Comparison of ENCODE assay signal across 30 mouse cellular contexts in genomic region chr1:42875271-42875670, GRCm38 (mm10). TPM values are rescaled to one million over a fixed set of nuclear protein-coding genes. Genes with fewer than 3 reads are reported as not detected.
DNase-seq lines count a peak whose midpoint lies in the region; ATAC-seq lines count a peak whose summit lies in the region.
"Had no signal": no experiment of that assay in that cellular context is flagged by ENCODE, and none has a peak within 500 bp of the region (broad histone marks: within the 10 kb centered on the region; RNA-seq: fewer than 3 reads in every experiment).

No protein-coding gene starts in this region.

- DNase-seq in heart, embryonic 10.5 days (ENCODE audit: low spot score) = no peak
- no peak for DNase-seq in heart, postnatal 25 days (ENCODE audit: low spot score)
- DNase-seq in thymus, postnatal 4 days = no peak
- DNase-seq: adrenal gland, adult 2 months; adrenal gland, postnatal 14 days; cerebellum, adult 11-12 months; cerebellum, adult 8-10 months; cerebellum, postnatal 10 days; cerebellum, postnatal 36 days; embryo, embryonic 11 days; gastrocnemius, adult 2 months; gastrocnemius, postnatal 14 days; heart, adult 18-20 months; heart, postnatal 4 days; kidney, adult 18-20 months; kidney, adult 9 months had no signal

- H3K9ac ChIP-seq in heart, embryonic 12.5 days = no peak overlapping the region
- H3K9ac ChIP-seq in heart, embryonic 15.5 days = no peak overlapping the region
- H3K9ac ChIP-seq: embryonic facial prominence, embryonic 13.5 days; forebrain, embryonic 12.5 days; forebrain, embryonic 15.5 days; hindbrain, embryonic 14.5 days had no signal

- H3K27me3 ChIP-seq in heart, embryonic 12.5 days (replicated peaks) = no peaks in the 10 kb centered on the region
- H3K27me3 ChIP-seq in heart, embryonic 10.5 days (ENCODE audit: insufficient read depth, poor library complexity, severe bottlenecking) = no peaks in the 10 kb centered on the region
- H3K27me3 ChIP-seq in heart, embryonic 15.5 days = no peaks in the 10 kb centered on the region
- no peaks in the 10 kb centered on the region for H3K27me3 ChIP-seq in megakaryocyte, embryonic 14.5 days (replicated peaks)
- H3K27me3 ChIP-seq: embryonic facial prominence, embryonic 13.5 days; forebrain, embryonic 12.5 days; forebrain, embryonic 15.5 days had no signal

- WGBS in heart, embryonic 12.5 days = 47% methylated on average over 5 of the region's 5 CpGs
- 55% methylated on average over 5 of the region's 5 CpGs for WGBS in heart, embryonic 10.5 days
- 42% methylated on average over 5 of the region's 5 CpGs for WGBS in heart, embryonic 15.5 days

- H3K4me3 ChIP-seq in heart, embryonic 12.5 days = no peak overlapping the region
- H3K4me3 ChIP-seq in heart, embryonic 10.5 days = no peak overlapping the region
- no peak overlapping the region for H3K4me3 ChIP-seq in heart, embryonic 15.5 days
- peak overlapping the region; percentile 5 for H3K4me3 ChIP-seq in megakaryocyte, embryonic 14.5 days (replicated peaks)
- H3K4me3 ChIP-seq: embryonic facial prominence, embryonic 10.5 days; embryonic facial prominence, embryonic 13.5 days; erythroblast, embryonic 14.5 days; forebrain, embryonic 12.5 days; forebrain, embryonic 15.5 days; gastrocnemius, adult 2 months had no signal

- H3K4me1 ChIP-seq in heart, embryonic 12.5 days (replicated peaks) = peaks cover 13% of the 10 kb centered on the region
- H3K4me1 ChIP-seq in heart, embryonic 10.5 days = peaks cover 8% of the 10 kb centered on the region; the same call in 1 of the 2 replicates
- peaks cover 10% of the 10 kb centered on the region; the same call in 1 of the 2 replicates for H3K4me1 ChIP-seq in heart, embryonic 15.5 days (replicated peaks)
- peaks cover 30% of the 10 kb centered on the region for H3K4me1 ChIP-seq in megakaryocyte, embryonic 14.5 days
- H3K4me1 ChIP-seq: embryonic facial prominence, embryonic 10.5 days; embryonic facial prominence, embryonic 13.5 days had no signal

- H3K27ac ChIP-seq in heart, embryonic 12.5 days (ENCODE audit: poor library complexity, severe bottlenecking) = peak overlapping the region; percentile 54
- no peak overlapping the region for H3K27ac ChIP-seq in heart, embryonic 10.5 days
- peak overlapping the region; percentile 53 for H3K27ac ChIP-seq in heart, embryonic 15.5 days
- H3K27ac ChIP-seq: embryonic facial prominence, embryonic 10.5 days; embryonic facial prominence, embryonic 13.5 days; forebrain, embryonic 15.5 days; gastrocnemius, adult 2 months; hindbrain, postnatal 0 days had no signal

- H3K4me2 ChIP-seq in heart, embryonic 12.5 days = no peak overlapping the region
- no peak overlapping the region for H3K4me2 ChIP-seq in heart, embryonic 15.5 days
- H3K4me2 ChIP-seq: embryonic facial prominence, embryonic 13.5 days; forebrain, embryonic 12.5 days; forebrain, embryonic 15.5 days; hindbrain, embryonic 14.5 days had no signal

- 0 out of 2 replicates have a peak, but pooled peaks have one; percentile 18 for ATAC-seq in heart, embryonic 12.5 days (ENCODE audit: insufficient number of reproducible peaks, low FRiP score)
- ATAC-seq in heart, embryonic 15.5 days (replicated peaks; ENCODE audit: insufficient number of reproducible peaks, insufficient read depth, low FRiP score, low read depth) = peak; percentile 72
- ATAC-seq in megakaryocyte, adult 5-6 weeks (ENCODE audit: poor library complexity, severe bottlenecking) = no peak
- ATAC-seq: CD4-positive, CD25-positive, alpha-beta regulatory T cell, adult 4 months; forebrain, embryonic 15.5 days; hindbrain, postnatal 0 days; inflammation-experienced regulatory T-cells, adult 6 months; intestine, embryonic 16.5 days had no signal

- peaks cover 5% of the 10 kb centered on the region; the same call in 1 of the 2 replicates for H3K36me3 ChIP-seq in heart, embryonic 12.5 days
- peaks cover 5% of the 10 kb centered on the region; the same call in 1 of the 2 replicates for H3K36me3 ChIP-seq in heart, embryonic 10.5 days
- H3K36me3 ChIP-seq in heart, embryonic 15.5 days = no peaks in the 10 kb centered on the region; the same call in 1 of the 2 replicates
- peaks cover 67% of the 10 kb centered on the region for H3K36me3 ChIP-seq in megakaryocyte, embryonic 14.5 days (replicated peaks; ENCODE audit: low read length)
- H3K36me3 ChIP-seq: forebrain, embryonic 12.5 days; forebrain, embryonic 15.5 days had no signal

- intact Hi-C loops in heart, postnatal 25 days (cut with DNase I) = no loop called here

- no peaks in the 10 kb centered on the region for H3K9me3 ChIP-seq in heart, embryonic 12.5 days (replicated peaks)
- no peaks in the 10 kb centered on the region for H3K9me3 ChIP-seq in heart, embryonic 10.5 days
- no peaks in the 10 kb centered on the region for H3K9me3 ChIP-seq in heart, embryonic 15.5 days (replicated peaks)
- peaks cover 9% of the 10 kb centered on the region; the same call in 1 of the 2 replicates for H3K9me3 ChIP-seq in megakaryocyte, embryonic 14.5 days
- H3K9me3 ChIP-seq: embryonic facial prominence, embryonic 10.5 days; embryonic facial prominence, embryonic 13.5 days; forebrain, embryonic 12.5 days; forebrain, embryonic 15.5 days had no signal

RNA-seq across cellular contexts. Expression of gene Mrps9, which starts 24.2 kb away (rescaled TPM):
- 57.7 and 61.1 TPM in 2 replicates for polyA plus RNA-seq in heart, embryonic 12.5 days (2016; fragmentation: Nextera tagmentation; extraction: Ambion mirVana)
- 63.9 and 65.5 TPM in 2 replicates for polyA plus RNA-seq in heart, embryonic 10.5 days (2016; fragmentation: Nextera tagmentation; extraction: Ambion mirVana)
- 59.6 and 62.0 TPM in 2 replicates for polyA plus RNA-seq in heart, embryonic 15.5 days (2015; fragmentation: Nextera tagmentation; extraction: Ambion mirVana)
- total RNA-seq in heart, postnatal 25 days (2021) = 100 to 1,000 TPM; 104 to 111 TPM
- polyA plus RNA-seq in megakaryocyte, embryonic 14.5 days (2012; ENCODE audit: insufficient read depth, low replicate concordance) = 10.3 and 28.4 TPM in 2 replicates
- total RNA-seq in megakaryocyte, adult 5-6 weeks (2015) = 34.0 and 42.5 TPM in 2 replicates
- 57.1 and 65.6 TPM in 2 replicates for total RNA-seq in megakaryocyte, adult 5-6 weeks (2017)
